Mouse (Mus musculus) neutrophil, adult 5-6 weeks (primary cell): ENCODE measurements around the gene Nhsl2. TPM values are rescaled to one million over a fixed set of nuclear protein-coding genes. Genes with fewer than 3 reads are reported as not detected.

Experiments
- ATAC-seq: fragments of 151-379, 151-347 bp; 2 replicates; pipeline ENCODE4 v1.8.0; 2017; ENCODE audit warnings: mild to moderate bottlenecking, moderate TSS enrichment; ENCODE audit not compliant: insufficient number of reproducible peaks, poor library complexity, low FRiP score, severe bottlenecking; ENCODE audit errors: extremely low read depth
- total RNA-seq: library from RNA; stranded (forward); fragments of 200-1000 nt; gene quantifications from 2 replicates; pipeline ENCODE4 v1.2.3, GENCODE M21; 2017

The Nhsl2 gene
- total RNA-seq, 1 experiment from 2014 or later, result 16.6 TPM

DNA sequence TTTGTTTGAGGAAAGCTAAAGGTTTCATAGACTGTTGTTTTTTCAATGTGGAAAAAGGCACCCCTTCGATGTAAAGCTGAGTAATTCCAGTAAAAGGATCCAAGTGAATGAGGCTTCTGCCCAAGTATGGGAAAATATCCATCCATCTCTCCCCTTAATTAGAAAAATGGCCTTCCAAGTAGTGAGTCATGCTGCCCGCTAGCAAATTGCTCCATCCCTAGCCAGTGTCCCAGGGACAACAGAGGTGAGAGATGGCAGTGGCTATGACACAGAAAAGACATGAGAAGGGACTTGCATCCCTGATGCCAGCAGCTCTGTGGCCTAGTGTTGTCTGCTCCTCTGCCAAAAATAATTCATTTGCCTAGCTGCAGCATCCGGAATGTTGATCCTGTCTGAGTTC lies 114.5 kb downstream of the Nhsl2 start:
- ATAC-seq, result no peak

- no peak for ATAC-seq
These were observed 123.8 kb downstream of the Nhsl2 start for GRCm38 (mm10) chrX:101973028-101973427.

DNA sequence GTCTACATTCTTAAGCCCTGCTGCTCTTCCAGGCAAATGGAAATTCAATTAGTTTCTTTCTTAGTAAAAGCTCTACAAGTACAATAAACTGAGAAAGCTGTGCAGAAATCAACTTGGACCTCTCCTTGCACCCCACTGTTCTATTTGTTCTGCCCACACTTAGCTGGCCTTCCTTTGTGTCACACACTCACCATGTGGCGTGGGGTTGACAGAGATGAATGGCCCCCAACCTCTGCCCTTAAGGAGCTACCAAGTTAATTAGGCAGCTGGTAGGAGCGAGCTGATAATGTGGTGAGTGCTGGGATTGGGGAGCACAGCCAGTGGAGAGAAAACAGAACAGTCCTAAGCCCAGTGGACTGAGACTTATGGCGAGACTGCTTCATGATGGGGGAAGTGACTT lies 127.7 kb downstream of the Nhsl2 start:
- ATAC-seq, result no peak

GRCm38 (mm10) chrX:101978861-101979260 lies 129.7 kb downstream of the Nhsl2 start:
- no peak for ATAC-seq

DNA sequence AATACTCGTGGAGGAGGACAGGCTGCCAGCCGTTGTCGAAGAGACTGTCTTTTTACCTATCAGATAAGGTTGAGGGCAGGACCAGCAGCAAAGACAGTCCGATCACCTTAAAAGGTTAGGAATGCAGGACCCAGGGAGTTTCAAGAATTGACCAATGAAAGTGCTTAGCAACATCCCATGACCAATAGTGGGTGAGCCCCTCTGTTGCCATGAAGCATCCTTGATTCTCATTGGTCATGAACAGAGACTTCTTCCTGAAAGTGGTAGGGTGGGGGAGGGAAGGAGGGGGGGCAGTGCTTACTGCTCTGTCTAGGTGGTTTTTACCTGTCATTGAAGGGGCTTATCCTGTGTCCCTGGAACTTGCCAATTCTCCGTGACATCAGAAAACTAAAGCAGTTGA lies 130.1 kb downstream of the Nhsl2 start:
- no peak for ATAC-seq

DNA sequence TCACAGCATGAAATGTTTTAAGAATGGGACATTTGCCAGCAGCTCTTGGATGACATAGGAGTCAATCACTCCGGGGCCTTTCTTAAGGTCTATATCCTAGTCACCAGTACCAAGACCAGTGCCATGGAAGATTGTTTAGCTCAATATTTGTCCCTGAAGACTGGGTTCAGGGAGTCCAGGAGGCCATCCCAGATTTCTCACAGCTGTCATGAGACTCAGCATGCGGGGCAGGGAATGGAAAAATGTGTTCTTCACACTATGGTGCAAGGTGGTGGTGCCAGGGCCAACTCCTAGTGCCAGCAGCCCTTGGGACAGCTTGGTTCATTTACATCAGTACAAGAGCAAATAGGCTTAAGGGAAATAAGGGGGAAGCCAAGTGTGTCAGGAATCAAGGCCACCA lies 131.4 kb downstream of the Nhsl2 start:
- no peak for ATAC-seq

DNA sequence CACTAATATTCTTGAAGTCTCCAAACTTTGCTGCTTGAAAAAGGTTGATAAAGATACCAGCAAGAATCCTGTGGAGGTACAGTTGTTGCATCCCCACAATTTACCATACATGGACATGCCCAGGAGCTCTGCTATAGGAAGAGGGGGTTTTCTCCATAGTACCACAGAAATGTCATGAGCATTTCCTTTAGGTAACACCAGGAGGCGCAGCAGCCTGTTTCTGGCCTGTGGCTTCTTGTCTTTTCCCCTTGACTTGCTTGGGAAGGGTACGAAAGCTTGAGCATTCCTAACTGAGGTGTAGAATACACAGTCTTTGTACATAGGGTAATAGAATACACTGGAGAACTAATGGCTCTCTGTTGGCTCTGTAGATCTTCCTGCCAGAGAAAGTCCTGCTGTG lies 132.3 kb downstream of the Nhsl2 start:
- 0 out of 2 replicates have a peak, but pooled peaks have one; percentile 23 for ATAC-seq

GRCm38 (mm10) chrX:101983638-101984037 lies 134.5 kb downstream of the Nhsl2 start:
- ATAC-seq, result no peak

GRCm38 (mm10) chrX:101986657-101987367 lies 137.6 kb downstream of the Nhsl2 start:
- ATAC-seq, result no peak

DNA sequence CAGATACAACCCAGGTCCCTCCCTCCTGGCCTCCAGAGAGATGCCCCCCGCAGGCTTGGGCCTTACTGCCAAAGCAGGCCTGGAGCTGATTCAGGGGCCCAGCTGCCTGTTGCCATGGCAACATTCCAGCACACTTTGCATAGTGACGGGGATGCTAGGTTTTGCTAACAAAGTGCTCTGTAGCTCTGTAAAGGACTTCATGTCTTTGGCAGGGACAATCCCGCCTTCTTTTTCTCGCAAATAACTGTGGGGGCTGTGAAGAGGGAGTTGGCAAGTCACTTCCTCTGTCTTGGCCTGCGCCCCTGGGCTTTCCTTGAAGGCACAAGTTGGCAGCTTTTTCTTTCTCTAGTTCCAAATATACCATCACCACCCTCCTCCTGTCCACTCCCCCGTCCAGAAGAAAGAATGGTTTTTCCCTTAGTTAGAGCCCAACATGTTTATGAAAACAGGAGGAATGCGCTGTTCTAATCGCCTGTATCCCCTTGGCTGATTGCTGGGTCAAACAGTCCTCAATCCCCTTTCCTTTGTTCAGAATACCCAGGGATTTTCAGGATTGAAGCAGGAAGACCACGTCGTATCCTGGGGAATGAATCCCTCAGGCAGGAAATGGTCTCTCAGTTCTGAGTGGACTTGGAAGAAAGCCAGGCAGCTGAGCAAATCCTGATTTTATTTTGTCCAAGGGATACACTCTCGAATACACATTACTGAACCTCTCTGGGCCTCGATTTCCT lies 144.8 kb downstream of the Nhsl2 start:
- ATAC-seq, result no peak

- no peak for ATAC-seq
These were observed 147.5 kb downstream of the Nhsl2 start for GRCm38 (mm10) chrX:101996726-101997125.

- ATAC-seq, result no peak
These were observed 154.6 kb downstream of the Nhsl2 start for GRCm38 (mm10) chrX:102003632-102004315.

GRCm38 (mm10) chrX:102004370-102004769 lies 155.2 kb downstream of the Nhsl2 start:
- ATAC-seq, result no peak

DNA sequence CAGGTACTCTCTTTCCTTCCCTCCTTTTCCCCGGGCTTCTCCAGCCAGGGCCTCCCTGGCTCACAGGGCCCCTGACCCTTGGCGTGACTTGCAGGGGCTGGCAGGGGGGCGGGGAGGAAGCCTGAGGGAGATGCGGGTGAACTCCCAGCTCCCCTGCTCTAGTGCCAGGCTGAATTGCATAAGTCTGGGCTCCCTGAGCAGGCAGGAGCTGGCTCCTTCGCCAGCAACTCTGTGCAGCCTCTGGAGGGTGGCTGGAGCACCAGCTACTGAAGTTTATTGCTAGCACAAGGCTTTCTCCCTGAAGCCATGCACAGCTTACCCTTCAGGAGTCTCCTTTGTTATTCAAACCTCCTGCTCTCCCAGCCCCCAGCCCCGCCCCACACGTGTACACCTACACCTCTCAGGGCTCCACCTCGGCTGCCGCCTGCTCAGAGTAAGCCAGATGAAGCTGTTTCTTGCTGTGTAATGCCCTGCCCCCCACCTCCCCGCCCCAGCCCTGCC lies 156.0 kb downstream of the Nhsl2 start:
- ATAC-seq, result no peak

DNA sequence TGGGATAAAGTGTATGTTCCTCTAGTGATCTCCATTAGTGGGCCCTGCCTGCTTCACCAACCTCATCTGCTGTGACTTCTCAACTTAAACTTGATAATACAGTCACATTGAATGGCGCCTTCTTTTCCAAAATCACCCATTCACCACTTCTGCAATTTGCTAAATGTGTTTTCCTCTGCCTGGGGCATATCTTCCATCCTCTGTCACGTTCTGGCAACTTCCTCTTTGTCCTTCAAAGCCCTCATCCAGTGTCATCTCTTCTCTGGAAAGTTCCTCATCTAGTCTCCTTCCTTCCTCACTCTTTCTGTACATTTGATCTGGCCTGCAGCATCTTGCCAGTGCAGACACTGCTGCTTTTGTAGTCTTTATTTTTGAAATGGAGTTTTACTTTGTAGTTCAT lies 158.8 kb downstream of the Nhsl2 start:
- ATAC-seq, result no peak

GRCm38 (mm10) chrX:102017213-102017923 lies 168.2 kb downstream of the Nhsl2 start:
- ATAC-seq, result no peak

GRCm38 (mm10) chrX:102018890-102019289 lies 169.7 kb downstream of the Nhsl2 start:
- ATAC-seq, result no peak

GRCm38 (mm10) chrX:102019471-102020240 lies 170.5 kb downstream of the Nhsl2 start:
- no peak for ATAC-seq
